Mouse (Mus musculus) kidney, adult 2 months (tissue): Measurements from ENCODE around the gene Mark2. TPM values are rescaled to one million over a fixed set of nuclear protein-coding genes. Genes with fewer than 3 reads are reported as not detected.

ENCODE experiments used
- DNase-seq: peaks from one replicate; pipeline ENCODE4 v3.0.0; 2021
- H3K27ac ChIP-seq: fragments of 200-500 bp; 2 replicates; pipeline ENCODE4 v1.5.1; 2012; ENCODE audit warnings: low read depth, low read length, control low read depth, inconsistent platforms; ENCODE audit not compliant: insufficient read depth
- H3K27me3 ChIP-seq: fragments of 200-500 bp; replicated peaks from 2 replicates; pipeline ENCODE4 v1.6.1; 2012; ENCODE audit warnings: mild to moderate bottlenecking, moderate library complexity, low read length, inconsistent platforms; ENCODE audit not compliant: control insufficient read depth, insufficient read depth
- H3K36me3 ChIP-seq: fragments of 200-500 bp; 2 replicates; pipeline ENCODE4 v1.6.1; 2012; ENCODE audit warnings: mild to moderate bottlenecking, moderate library complexity, low read length, inconsistent platforms; ENCODE audit not compliant: control insufficient read depth, insufficient read depth
- H3K4me1 ChIP-seq: fragments of 200-500 bp; 2 replicates; pipeline ENCODE4 v1.6.1; 2011; ENCODE audit warnings: low read length; ENCODE audit not compliant: control insufficient read depth, insufficient read depth
- H3K4me3 ChIP-seq: fragments of 200-500 bp; 2 replicates; pipeline ENCODE4 v1.5.1; 2011; ENCODE audit warnings: mild to moderate bottlenecking, low read depth, low read length, control low read depth; ENCODE audit not compliant: insufficient read depth
- CTCF ChIP-seq: fragments of 200-500 bp; conservative IDR thresholded peaks from 2 replicates; pipeline ENCODE4 v1.5.1; 2011; ENCODE audit warnings: low read depth, mild to moderate bottlenecking, control low read depth, low read length, moderate library complexity, mixed read lengths; ENCODE audit not compliant: insufficient read depth, insufficient read length
- POLR2A ChIP-seq: fragments of 200-500 bp; IDR thresholded peaks from one replicate; pipeline ENCODE4 v1.6.1; 2011; ENCODE audit warnings: low read depth, low read length, control low read depth
- WGBS: fragments of 180-500 bp; shearing (Covaris S2); methylation state at CpG from one replicate; pipeline ENCODE4 v1.1.7; 2018; 5-methylcytosine and 5-hydroxymethylcytosine counted together
- polyA plus RNA-seq: library from polyadenylated mRNA; depleted of rRNA; stranded (reverse); fragments of >200 nt; gene quantifications from 2 replicates; pipeline ENCODE4 v1.2.3, GENCODE M21; 2012; rRNA removed

Mark2 gene
- polyA plus RNA-seq = 85.0 and 86.5 TPM in 2 replicates

DNA sequence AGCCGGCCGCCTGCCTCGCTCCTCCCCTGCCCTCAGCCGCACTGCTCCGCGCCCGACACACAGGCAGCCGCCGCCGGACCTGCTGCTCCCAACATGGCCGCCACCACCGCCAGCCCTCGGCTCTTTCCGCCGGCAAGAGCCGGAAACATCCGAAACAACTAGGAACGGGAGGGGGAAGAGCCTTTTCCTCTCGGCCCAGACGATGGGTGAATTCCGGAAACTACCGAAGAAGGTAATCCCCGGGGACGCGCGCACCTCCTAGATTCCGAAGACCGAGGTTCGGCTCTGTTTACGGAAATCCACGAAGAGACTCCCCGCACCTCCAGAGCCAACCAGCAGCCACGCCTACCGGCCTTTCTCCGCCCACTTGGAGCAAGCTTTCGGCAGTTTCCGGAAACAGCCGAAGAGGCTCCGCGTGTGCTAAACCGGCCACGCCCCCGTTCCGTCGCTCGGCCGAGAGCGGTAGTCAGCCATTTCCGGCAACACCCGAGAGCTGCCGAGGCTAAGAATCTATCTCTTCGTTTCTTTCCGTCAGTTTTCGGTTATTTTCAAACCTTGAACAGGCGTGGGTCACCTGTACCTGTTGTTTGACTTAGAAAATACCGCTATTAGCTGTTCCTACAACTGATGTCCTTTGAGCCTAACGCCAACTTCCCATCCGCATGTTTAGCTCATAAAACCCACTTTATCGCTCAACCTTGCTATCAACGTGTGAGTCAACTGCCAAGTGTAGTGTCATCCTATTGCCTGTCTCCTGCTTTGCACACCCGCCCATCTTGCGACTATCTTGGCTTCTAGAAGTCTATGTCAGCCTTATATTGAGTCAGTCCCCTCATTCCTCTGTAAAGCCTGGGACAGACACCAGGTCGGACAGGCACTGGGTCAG, at the start of gene Mark2:
Gene Mark2 (minus strand): TSS at position 349 of the 886 bp plus-strand sequence.
- H3K4me3 ChIP-seq = peak within 1 kb of the TSS; percentile 92
- 1% methylated on average over 63 of the region's 63 CpGs for WGBS
- no peaks in the 10 kb centered on the region for H3K27me3 ChIP-seq
- H3K36me3 ChIP-seq = no peaks in the 10 kb centered on the region
- H3K4me1 ChIP-seq = peaks cover 29% of the 10 kb centered on the region
- H3K27ac ChIP-seq = peak within 1 kb of the TSS; percentile 89
- TF ChIP-seq CTCF = no peak
- no peak for TF ChIP-seq POLR2A
- peak; percentile 100 for DNase-seq

DNA sequence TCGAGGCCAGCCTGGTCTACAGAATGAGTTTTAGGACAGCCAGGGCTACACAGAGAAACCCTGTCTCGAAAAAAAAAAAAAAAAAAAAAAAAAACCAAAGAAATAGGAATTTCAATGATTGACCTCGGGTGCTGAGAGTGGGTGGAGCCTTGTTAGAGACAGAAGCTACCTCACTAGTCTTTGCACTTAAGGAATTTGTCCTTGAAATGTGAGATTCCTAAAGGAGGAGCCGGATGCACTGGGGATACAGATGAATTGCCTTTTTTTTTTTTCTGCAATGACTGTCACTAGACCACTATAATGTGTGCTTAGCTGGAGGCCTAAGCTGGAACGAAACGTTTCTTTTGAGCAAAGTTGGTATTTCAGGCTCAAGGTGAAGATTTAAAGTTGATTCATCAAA, 46.8 kb upstream of the Mark2 start:
- no peaks in the 10 kb centered on the region for H3K27me3 ChIP-seq
- no peak overlapping the region for H3K4me3 ChIP-seq
- 76% methylated on average over 6 of the region's 6 CpGs for WGBS
- TF ChIP-seq POLR2A (no peak), CTCF (no peak)
- H3K4me1 ChIP-seq = 0 out of 2 replicates have a peak, but pooled peaks cover 1% of the 10 kb centered on the region
- no peaks in the 10 kb centered on the region for H3K36me3 ChIP-seq
- no peak overlapping the region for H3K27ac ChIP-seq
- no peak for DNase-seq

DNA sequence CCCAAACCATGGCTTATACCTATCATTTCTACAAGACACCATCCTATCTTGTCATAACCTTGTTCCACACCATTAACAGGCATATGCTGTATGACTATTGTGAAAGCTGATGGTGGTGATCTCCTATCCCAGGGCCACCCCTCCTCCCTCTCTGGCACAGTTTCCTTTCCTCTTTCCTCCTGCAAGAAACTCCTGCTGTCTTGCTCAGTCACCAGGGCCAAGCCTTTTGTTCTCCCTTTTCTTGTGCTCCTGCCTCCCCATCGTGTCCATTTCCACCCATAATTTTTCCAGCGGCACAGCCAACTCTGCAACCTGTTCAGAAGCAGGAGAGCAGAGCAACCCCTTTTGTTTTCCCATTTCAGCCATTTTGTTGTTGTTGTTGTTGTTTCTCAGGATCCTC, 44.4 kb upstream of the Mark2 start:
- DNase-seq = no peak
- 68% methylated on average over 2 of the region's 2 CpGs for WGBS
- TF ChIP-seq CTCF (no peak), POLR2A (no peak)
- Histone ChIP-seq H3K27ac (no peak overlapping the region), H3K4me1 (peaks cover 8% of the 10 kb centered on the region; the same call in 1 of the 2 replicates), H3K27me3 (no peaks in the 10 kb centered on the region), H3K36me3 (no peaks in the 10 kb centered on the region), H3K4me3 (no peak overlapping the region)

DNA sequence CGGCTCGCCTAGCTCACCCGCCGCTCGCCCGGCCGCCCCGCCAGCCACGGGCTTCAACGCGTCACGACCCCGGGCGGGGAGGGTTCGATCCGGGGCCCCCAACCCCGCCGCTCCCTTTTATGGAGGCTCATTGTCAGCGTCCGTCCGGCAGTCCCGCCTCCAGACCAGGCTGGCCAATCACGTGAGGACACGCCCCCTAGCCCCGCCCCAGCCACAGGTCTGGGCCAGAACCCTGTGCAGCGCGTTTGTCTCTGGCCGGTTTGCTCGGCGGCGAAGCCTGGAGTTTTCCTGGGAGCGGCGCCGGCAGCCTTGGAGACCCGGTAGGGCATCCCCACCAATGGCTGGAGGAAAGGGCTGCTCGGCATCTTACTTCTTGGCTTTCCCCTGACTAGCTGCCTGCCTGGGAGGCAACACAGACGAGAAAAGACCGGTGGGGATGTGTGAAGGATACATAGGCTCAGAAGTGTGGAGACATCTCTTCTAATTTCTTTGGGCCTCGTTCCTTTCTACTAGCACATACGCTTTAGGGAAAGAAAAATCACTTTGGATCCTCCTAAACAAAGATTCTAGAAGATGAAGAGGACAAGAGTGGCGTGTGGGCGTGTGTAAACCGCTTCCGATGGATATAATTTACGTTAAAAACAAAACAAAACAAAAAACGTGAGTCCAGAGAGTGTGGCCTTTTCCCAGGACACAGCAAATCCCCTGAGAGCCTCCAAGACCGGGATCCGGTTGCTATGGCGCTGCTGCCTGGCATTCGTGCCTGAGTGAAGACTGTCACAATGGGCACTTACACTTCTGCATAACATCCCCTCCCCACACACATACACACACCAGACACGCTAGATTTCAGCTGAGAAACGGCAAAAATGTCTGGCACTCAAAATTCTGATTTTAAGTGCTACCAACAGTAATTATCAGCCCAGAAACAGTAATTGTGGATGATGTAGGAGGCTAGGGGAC, 41.5 kb upstream of the Mark2 start, which contains the start of gene Spindoc:
Gene Spindoc (minus strand): TSS at position 92 of the 963 bp plus-strand sequence.
- no peaks in the 10 kb centered on the region for H3K36me3 ChIP-seq
- 2% methylated on average over 52 of the region's 52 CpGs for WGBS
- TF ChIP-seq CTCF (no peak), POLR2A (no peak)
- peaks cover 8% of the 10 kb centered on the region; the same call in 1 of the 2 replicates for H3K4me1 ChIP-seq
- DNase-seq = peak; percentile 99
- peak within 1 kb of the TSS; percentile 74 for H3K27ac ChIP-seq
- peak within 1 kb of the TSS; percentile 87 for H3K4me3 ChIP-seq
- H3K27me3 ChIP-seq = no peaks in the 10 kb centered on the region

DNA sequence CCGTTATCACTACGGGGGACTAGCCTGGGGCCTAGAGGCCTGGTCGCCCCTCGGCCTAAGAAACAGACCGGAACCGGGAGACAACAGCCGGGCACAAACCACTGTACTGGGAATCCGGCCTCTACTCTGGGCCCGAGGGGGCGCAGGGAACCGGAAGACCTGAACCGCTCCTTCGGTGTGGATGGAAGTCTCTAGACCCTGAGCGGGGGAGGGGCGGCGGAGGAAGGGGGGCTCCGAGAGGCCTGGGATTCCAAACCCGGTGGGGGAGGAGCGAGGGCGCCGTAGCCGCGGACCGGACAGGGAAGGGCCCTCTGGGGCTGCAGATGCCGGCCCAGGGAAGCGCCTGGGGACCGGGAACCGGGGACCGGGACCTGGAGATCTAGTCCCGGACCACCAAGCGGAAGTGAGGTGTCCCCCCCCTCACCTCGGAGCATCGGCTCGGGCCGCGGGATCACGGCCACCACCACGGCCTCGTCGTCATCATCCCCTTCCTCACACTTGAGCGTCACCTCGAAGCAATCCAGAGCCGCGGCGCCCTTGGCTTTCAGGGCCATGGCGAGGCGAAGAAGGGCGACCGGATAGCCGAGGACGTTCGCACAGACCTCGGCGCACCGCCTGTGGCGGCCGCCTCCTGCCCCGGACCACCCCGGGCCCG, 40.7 kb upstream of the Mark2 start:
- H3K27me3 ChIP-seq = no peaks in the 10 kb centered on the region
- peak overlapping the region; percentile 87 for H3K4me3 ChIP-seq
- WGBS = under 1% methylated on average over 54 of the region's 60 CpGs
- H3K36me3 ChIP-seq = no peaks in the 10 kb centered on the region
- peaks cover 8% of the 10 kb centered on the region; the same call in 1 of the 2 replicates for H3K4me1 ChIP-seq
- peak; percentile 65 for DNase-seq
- TF ChIP-seq POLR2A (no peak), CTCF (no peak)
- peak overlapping the region; percentile 61 for H3K27ac ChIP-seq

DNA sequence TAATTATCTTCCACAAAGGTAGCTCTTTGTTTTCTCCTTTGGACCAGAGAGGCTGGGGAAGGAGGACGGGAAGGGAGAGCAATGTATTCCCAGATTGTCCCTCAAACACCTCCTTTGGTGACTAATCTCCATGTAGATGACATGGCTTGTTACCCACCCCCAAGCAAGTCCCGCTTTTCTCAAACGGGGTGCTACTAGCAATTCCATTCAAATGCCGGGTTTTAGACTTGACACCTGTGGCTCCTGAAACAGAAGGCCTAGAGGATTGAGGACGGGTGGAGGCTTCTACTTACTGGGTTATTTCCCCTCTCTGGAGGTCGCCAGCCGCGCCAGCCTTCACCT, 40.2 kb upstream of the Mark2 start:
- Histone ChIP-seq H3K4me1 (peaks cover 8% of the 10 kb centered on the region; the same call in 1 of the 2 replicates), H3K36me3 (no peaks in the 10 kb centered on the region), H3K4me3 (peak overlapping the region; percentile 87), H3K27me3 (no peaks in the 10 kb centered on the region), H3K27ac (no peak overlapping the region)
- DNase-seq = no peak
- TF ChIP-seq CTCF (no peak), POLR2A (no peak)
- WGBS = 7% methylated on average over 8 of the region's 8 CpGs
